Mouse (Mus musculus): ENCODE data around the gene Daam1. TPM values are rescaled to one million over a fixed set of nuclear protein-coding genes. Genes with fewer than 3 reads are reported as not detected.
A peak's percentile ranks its signal among the peaks of the same experiment; 100 is the strongest.

Daam1 gene
- polyA plus RNA-seq, 1 experiment, result 26.2 TPM

DNA sequence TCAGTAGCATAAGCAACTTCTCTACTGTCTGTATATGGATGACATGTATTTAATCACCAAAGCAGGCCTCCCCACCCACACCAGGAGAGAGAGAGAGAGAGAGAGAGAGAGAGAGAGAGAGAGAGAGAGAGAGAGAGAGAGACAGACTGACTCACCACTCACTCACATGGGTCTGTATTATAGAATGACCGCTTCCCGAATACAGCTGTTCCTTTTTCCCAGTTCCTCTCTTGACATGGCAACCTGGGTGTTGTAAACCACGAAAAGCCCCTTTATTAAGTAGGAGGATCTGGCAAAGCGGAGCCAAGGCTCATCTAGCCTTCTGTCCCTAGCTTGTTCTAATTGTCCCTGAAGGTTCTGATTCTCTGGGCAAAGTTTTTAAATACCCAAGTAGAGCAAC lies 137.7 kb downstream of the Daam1 start:
- no peak overlapping the region for H3K4me3 ChIP-seq (ENCODE audit: insufficient read depth, low read length)
- peaks cover 9% of the 10 kb centered on the region for H3K4me1 ChIP-seq (ENCODE audit: control insufficient read depth, insufficient read depth, low read length)
- H3K27ac ChIP-seq (ENCODE audit: insufficient read depth, low read length), result no peak overlapping the region
- TF ChIP-seq CTCF (IDR thresholded peaks at IDR 0.05; ENCODE audit: extremely low read depth, insufficient read depth, low read length), result no peak
- no peak for TF ChIP-seq POLR2A (IDR thresholded peaks at IDR 0.05; ENCODE audit: extremely low read depth, insufficient read depth, low read length)

DNA sequence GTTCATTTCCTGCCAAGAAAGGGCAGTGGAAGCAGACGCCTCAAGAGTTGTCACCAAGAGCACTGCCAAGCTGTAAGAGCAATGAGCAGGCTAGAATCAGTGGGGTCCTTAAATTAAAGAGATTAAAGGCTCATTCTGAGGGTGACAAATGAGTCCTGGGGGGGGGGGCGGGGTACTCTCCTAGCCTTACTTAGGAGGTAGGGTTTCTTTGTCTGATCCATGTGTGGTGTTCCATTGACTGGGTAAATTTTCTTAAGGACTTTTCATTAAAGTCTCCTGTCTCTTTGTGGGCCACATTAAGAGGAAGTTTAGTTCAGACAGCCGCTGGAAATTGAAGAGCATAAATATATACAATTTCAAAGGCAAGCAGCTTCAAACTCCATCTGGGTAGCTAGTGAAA lies 138.1 kb downstream of the Daam1 start:
- H3K27ac ChIP-seq (ENCODE audit: insufficient read depth, low read length), result no peak overlapping the region
- peaks cover 9% of the 10 kb centered on the region for H3K4me1 ChIP-seq (ENCODE audit: control insufficient read depth, insufficient read depth, low read length)
- no peak overlapping the region for H3K4me3 ChIP-seq (ENCODE audit: insufficient read depth, low read length)
- TF ChIP-seq POLR2A (IDR thresholded peaks at IDR 0.05; ENCODE audit: extremely low read depth, insufficient read depth, low read length), result no peak
- TF ChIP-seq CTCF (IDR thresholded peaks at IDR 0.05; ENCODE audit: extremely low read depth, insufficient read depth, low read length), result no peak

DNA sequence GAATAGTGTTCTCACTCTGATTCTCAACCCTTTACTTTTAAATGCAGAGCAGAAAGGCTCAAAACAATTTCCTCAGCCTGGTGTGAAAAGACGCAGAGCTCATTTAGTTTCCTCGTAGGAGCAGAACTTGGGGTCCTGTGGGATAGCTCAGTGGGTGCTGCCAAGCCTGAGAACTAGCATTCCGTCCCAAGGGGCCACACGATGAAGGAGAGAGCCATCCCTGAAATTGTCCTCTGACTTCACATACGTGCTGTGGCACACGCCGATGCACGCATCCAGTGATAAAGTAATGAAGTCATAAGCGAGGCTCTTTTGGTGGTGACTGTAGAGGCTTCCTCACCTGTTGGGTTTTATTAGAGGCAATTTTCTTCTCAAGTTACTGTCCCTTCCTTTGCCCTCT lies 138.6 kb downstream of the Daam1 start:
- no peak overlapping the region for H3K27ac ChIP-seq (ENCODE audit: insufficient read depth, low read length)
- TF ChIP-seq POLR2A (IDR thresholded peaks at IDR 0.05; ENCODE audit: extremely low read depth, insufficient read depth, low read length) (no peak), CTCF (IDR thresholded peaks at IDR 0.05; ENCODE audit: extremely low read depth, insufficient read depth, low read length) (no peak)

DNA sequence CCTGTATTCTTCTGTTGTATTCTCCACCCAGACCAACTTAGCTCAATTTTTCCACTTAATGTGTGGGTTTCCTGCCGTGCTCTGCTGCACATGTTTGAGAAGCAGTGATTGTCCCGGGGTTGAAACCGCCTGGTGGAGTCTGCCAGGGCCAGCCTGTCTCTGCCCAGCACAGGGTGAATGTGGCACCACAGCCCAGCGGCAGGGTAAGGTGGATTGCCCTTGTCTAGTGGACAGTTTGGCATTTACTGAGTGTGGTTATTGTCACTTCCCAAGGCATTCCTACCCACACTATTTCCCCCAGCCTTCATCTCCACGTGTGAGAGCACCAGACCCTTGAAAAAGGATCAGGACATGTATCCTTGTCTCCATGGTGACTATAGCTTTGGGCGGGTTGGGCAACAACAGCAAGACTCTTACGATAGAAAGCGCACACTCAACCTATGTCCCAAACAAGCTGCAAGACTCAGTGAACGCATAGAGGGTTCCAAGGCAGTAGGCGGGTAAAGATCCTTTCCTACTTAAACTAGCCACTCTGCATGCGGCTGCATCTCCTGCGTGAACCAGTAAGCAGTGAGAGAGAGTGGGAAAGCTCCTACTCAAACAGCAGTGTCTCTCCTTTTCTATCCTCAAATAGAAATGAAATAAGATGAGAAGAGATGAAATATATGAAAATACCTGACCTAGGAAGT lies 139.2 kb downstream of the Daam1 start:
- Histone ChIP-seq H3K27ac (ENCODE audit: insufficient read depth, low read length) (no peak overlapping the region), H3K4me3 (ENCODE audit: insufficient read depth, low read length) (no peak overlapping the region), H3K4me1 (ENCODE audit: control insufficient read depth, insufficient read depth, low read length) (peaks cover 11% of the 10 kb centered on the region)
- TF ChIP-seq CTCF (IDR thresholded peaks at IDR 0.05; ENCODE audit: extremely low read depth, insufficient read depth, low read length) (no peak), POLR2A (IDR thresholded peaks at IDR 0.05; ENCODE audit: extremely low read depth, insufficient read depth, low read length) (no peak)

More for the DNA sequence above, 138.6 kb downstream of the Daam1 start:
- peaks cover 9% of the 10 kb centered on the region for H3K4me1 ChIP-seq (ENCODE audit: control insufficient read depth, insufficient read depth, low read length)
- H3K4me3 ChIP-seq (ENCODE audit: insufficient read depth, low read length), result no peak overlapping the region

DNA sequence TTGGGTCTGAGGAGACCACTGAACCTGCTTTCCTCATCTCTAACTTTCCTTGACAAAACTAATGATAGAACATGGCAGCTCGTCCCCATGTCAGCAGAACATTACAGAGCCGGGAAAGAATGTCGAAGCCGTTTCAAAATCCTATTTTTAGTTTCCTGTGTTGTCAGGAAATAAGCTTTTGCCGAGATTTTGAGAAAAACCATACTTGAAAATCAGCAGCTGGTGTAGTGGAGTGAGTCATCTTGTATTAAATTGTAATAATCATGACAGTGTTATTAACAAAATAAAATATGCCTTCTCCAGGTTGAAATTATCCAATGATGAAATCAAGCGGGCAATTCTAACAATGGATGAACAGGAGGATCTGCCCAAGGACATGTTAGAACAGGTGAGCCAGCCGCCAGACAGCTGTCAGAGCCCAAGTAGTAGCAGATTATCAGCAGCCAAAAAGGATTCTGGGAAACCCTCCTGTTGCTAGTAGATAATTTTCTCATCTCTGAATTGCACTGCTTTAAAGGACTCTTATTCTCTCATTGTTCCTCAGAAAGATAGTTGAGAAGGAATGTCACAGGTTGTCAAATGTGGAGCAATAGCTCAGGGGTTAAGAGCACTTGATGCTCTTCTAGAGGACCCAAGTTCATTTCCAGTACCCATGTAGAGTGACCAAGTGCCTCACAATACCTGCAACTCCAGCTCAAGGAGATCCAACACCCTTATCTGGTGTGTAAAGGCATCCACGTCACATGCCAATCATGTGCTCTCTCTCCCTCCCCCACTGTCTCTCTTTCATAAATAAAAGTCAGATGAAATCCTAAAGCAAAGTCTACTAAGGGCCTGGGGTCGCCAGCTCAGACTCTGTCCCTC lies 140.1 kb downstream of the Daam1 start:
- TF ChIP-seq CTCF (IDR thresholded peaks at IDR 0.05; ENCODE audit: extremely low read depth, insufficient read depth, low read length), result no peak
- no peak for TF ChIP-seq POLR2A (IDR thresholded peaks at IDR 0.05; ENCODE audit: extremely low read depth, insufficient read depth, low read length)
- Histone ChIP-seq H3K27ac (ENCODE audit: insufficient read depth, low read length) (0 out of 2 replicates have a peak overlapping the region, but pooled peaks have one; percentile 14), H3K4me3 (ENCODE audit: insufficient read depth, low read length) (no peak overlapping the region), H3K4me1 (ENCODE audit: control insufficient read depth, insufficient read depth, low read length) (peaks cover 11% of the 10 kb centered on the region)

DNA sequence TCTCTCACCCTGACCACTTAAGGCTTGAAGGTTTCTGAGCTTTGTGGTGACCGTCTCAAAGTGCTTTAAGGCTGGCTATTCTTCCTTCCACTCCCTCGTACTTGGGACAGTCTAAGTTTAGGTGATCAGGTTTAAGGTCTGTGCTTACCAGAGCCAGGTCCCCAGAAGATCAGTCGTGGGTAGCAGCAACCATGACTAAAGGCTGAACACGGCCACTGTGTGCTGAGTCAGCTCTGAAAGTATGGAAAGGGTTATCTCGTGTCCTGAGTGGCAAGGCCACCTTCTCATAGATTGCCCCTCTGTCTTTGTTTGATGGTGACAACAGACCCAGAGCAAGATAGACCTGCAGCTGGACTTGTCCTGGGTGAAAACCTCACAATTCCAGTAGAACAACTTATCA lies 141.2 kb downstream of the Daam1 start:
- Histone ChIP-seq H3K4me1 (ENCODE audit: control insufficient read depth, insufficient read depth, low read length) (peaks cover 11% of the 10 kb centered on the region), H3K27ac (ENCODE audit: insufficient read depth, low read length) (no peak overlapping the region), H3K4me3 (ENCODE audit: insufficient read depth, low read length) (no peak overlapping the region)
- TF ChIP-seq CTCF (IDR thresholded peaks at IDR 0.05; ENCODE audit: extremely low read depth, insufficient read depth, low read length) (no peak), POLR2A (IDR thresholded peaks at IDR 0.05; ENCODE audit: extremely low read depth, insufficient read depth, low read length) (no peak)

DNA sequence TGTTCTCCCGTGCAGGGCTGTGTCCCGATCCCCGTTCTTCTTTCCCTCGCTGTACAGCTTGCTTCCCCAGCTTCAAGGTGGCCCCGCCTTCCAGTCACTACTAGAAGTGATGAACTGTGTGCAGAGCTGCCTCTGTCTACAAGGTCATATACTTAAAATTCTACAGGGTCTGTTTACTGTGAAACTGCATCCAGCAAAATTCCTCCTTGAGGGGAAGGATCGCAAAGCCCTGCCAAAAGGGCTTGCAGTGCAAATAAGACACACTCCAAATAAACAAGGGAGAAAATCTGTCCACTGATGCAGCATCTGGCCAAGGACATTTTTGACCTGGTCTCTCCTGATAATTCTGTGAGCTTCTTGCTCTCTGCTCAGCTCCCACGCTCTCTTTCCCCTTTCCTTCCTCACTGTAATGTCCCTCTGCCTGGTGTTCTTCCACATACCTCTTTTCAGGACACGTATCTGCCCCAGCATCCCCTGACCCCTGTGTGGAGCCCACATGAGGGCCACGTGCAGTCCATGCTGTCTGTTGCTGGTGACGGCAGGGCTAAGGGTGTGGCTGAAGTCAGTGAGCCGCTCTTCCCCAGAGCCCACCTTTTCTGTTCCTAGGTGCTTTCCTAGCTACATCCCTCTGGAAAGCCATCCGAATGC lies 141.9 kb downstream of the Daam1 start:
- peak overlapping the region; percentile 24; the same call in 1 of the 2 replicates for H3K27ac ChIP-seq (ENCODE audit: insufficient read depth, low read length)

DNA sequence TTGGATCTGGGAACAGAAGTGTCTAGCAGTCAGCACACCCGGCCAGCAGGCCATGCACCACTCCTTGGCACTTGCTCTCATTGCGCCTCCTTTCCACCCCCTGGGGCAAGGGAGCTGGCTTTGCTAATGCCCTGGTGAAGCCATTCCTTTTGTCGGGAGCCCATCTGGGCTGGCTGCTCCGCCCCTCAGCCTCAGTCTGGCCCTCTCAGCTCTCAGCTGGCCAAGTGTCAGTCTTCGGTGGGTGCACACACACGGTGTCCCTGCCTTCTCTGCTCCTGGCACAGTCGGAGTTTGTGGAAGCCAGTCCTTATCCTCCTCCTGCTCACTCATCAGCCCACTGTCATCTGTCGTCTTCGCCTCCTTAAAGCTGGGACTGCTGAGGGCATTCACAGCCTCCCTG lies 142.7 kb downstream of the Daam1 start:
- H3K27ac ChIP-seq (ENCODE audit: insufficient read depth, low read length), result no peak overlapping the region
- no peak for TF ChIP-seq CTCF (IDR thresholded peaks at IDR 0.05; ENCODE audit: extremely low read depth, insufficient read depth, low read length)
- no peak for TF ChIP-seq POLR2A (IDR thresholded peaks at IDR 0.05; ENCODE audit: extremely low read depth, insufficient read depth, low read length)
- no peak overlapping the region for H3K4me3 ChIP-seq (ENCODE audit: insufficient read depth, low read length)
- H3K4me1 ChIP-seq (ENCODE audit: control insufficient read depth, insufficient read depth, low read length), result peaks cover 9% of the 10 kb centered on the region; the same call in 1 of the 2 replicates

More for the DNA sequence above, 141.9 kb downstream of the Daam1 start:
- TF ChIP-seq CTCF (IDR thresholded peaks at IDR 0.05; ENCODE audit: extremely low read depth, insufficient read depth, low read length) (no peak), POLR2A (IDR thresholded peaks at IDR 0.05; ENCODE audit: extremely low read depth, insufficient read depth, low read length) (no peak)
- Histone ChIP-seq H3K4me3 (ENCODE audit: insufficient read depth, low read length) (no peak overlapping the region), H3K4me1 (ENCODE audit: control insufficient read depth, insufficient read depth, low read length) (peaks cover 11% of the 10 kb centered on the region)

DNA sequence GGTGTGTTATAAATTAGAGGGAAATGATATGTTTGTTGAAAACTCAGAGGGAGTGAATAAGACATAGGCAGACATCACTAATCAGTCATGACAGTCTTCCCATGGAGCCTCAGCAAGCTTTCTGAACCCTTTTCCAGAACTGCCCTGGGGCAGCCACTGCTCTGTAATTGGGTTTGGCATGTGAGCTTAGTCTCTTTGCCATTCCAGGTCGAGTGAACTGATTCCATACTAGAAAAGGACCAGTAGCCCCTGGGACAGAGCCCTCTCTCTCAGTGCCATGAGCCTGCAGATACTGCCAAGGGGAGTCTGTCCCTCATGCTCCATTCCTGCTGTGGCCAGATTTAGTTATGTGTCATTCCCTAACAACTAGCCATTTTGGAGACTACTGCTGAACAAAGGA lies 144.7 kb downstream of the Daam1 start:
- TF ChIP-seq CTCF (IDR thresholded peaks at IDR 0.05; ENCODE audit: extremely low read depth, insufficient read depth, low read length) (no peak), POLR2A (IDR thresholded peaks at IDR 0.05; ENCODE audit: extremely low read depth, insufficient read depth, low read length) (no peak)
- H3K4me1 ChIP-seq (ENCODE audit: control insufficient read depth, insufficient read depth, low read length), result peaks cover 6% of the 10 kb centered on the region; the same call in 1 of the 2 replicates
- H3K4me3 ChIP-seq (ENCODE audit: insufficient read depth, low read length), result no peak overlapping the region
- H3K27ac ChIP-seq (ENCODE audit: insufficient read depth, low read length), result no peak overlapping the region

Measured in cortical plate, adult 2 months (tissue).